Mouse (Mus musculus) right cerebral cortex, adult 18-20 months (tissue): ENCODE results near the gene Ube2b.
A peak's percentile ranks its signal among the peaks of the same experiment; 100 is the strongest.

Experiments
- DNase-seq: peaks from one replicate; pipeline ENCODE4 v3.0.0; 2022; ENCODE audit warnings: mixed read lengths

Ube2b gene

GRCm38 (mm10) chr11:51966651-51967050, 33.9 kb downstream of the Ube2b start:
- no peak for DNase-seq

- no peak for DNase-seq
Measured at GRCm38 (mm10) chr11:51962277-51962676, 38.3 kb downstream of the Ube2b start.

- no peak for DNase-seq
Measured at GRCm38 (mm10) chr11:51961761-51962160, 38.8 kb downstream of the Ube2b start.

GRCm38 (mm10) chr11:51960967-51961471, 39.5 kb downstream of the Ube2b start:
- DNase-seq: peak; percentile 23

GRCm38 (mm10) chr11:51960061-51960460, 40.5 kb downstream of the Ube2b start:
- DNase-seq: no peak

- no peak for DNase-seq
Measured at GRCm38 (mm10) chr11:51959511-51959910, 41.1 kb downstream of the Ube2b start.

GRCm38 (mm10) chr11:51957760-51958159, 42.8 kb downstream of the Ube2b start:
- no peak for DNase-seq

GRCm38 (mm10) chr11:51956112-51956511, 44.5 kb downstream of the Ube2b start:
- DNase-seq: no peak

- no peak for DNase-seq
Measured at GRCm38 (mm10) chr11:51951861-51952420, 48.6 kb downstream of the Ube2b start.

- DNase-seq: no peak
Measured at GRCm38 (mm10) chr11:51949919-51950318, 50.6 kb downstream of the Ube2b start.

- DNase-seq: no peak
Measured at GRCm38 (mm10) chr11:51949155-51949840, 51.3 kb downstream of the Ube2b start.

GRCm38 (mm10) chr11:51946144-51946543, 54.4 kb downstream of the Ube2b start:
- peak; percentile 48 for DNase-seq

- DNase-seq: peak; percentile 77
Measured at GRCm38 (mm10) chr11:51945548-51945947, 55.0 kb downstream of the Ube2b start.

- DNase-seq: no peak
Measured at GRCm38 (mm10) chr11:51944239-51944638, 56.3 kb downstream of the Ube2b start.

- DNase-seq: no peak
Measured at GRCm38 (mm10) chr11:51943500-51943841, 57.1 kb downstream of the Ube2b start.

GRCm38 (mm10) chr11:51942602-51943499, 57.7 kb downstream of the Ube2b start:
- DNase-seq: peak; percentile 24

- peak; percentile 10 for DNase-seq
Measured at GRCm38 (mm10) chr11:51940511-51940955, 60.0 kb downstream of the Ube2b start.

GRCm38 (mm10) chr11:51939590-51939955, 61.0 kb downstream of the Ube2b start:
- no peak for DNase-seq

- no peak for DNase-seq
Measured at GRCm38 (mm10) chr11:51938817-51939589, 61.6 kb downstream of the Ube2b start.

GRCm38 (mm10) chr11:51937361-51937781, 63.2 kb downstream of the Ube2b start:
- no peak for DNase-seq

- DNase-seq: no peak
Measured at GRCm38 (mm10) chr11:51935636-51936434, 64.7 kb downstream of the Ube2b start.
